Mouse (Mus musculus) activated CD4-positive, CD25-positive, alpha-beta regulatory T cell, adult 4 months (primary cell): ENCODE measurements around the gene Zfp445. TPM values are rescaled to one million over a fixed set of nuclear protein-coding genes. Genes with fewer than 3 reads are reported as not detected.

ENCODE experiments used
- ATAC-seq: one replicate; pipeline ENCODE4 v1.8.0; 2017
- polyA plus RNA-seq, 2 experiments: library from polyadenylated mRNA; unstranded; fragments of 100-300 nt; shearing (Covaris generic); gene quantifications; one replicate each; pipeline ENCODE4 v1.2.1; 2017

Gene Zfp445
- polyA plus RNA-seq, 2 experiments from 2014 or later, result 23.7 to 38.9 TPM

GRCm38 (mm10) chr9:122836126-122836525 lies 29.7 kb downstream of the Zfp445 start:
- ATAC-seq, result no peak

DNA sequence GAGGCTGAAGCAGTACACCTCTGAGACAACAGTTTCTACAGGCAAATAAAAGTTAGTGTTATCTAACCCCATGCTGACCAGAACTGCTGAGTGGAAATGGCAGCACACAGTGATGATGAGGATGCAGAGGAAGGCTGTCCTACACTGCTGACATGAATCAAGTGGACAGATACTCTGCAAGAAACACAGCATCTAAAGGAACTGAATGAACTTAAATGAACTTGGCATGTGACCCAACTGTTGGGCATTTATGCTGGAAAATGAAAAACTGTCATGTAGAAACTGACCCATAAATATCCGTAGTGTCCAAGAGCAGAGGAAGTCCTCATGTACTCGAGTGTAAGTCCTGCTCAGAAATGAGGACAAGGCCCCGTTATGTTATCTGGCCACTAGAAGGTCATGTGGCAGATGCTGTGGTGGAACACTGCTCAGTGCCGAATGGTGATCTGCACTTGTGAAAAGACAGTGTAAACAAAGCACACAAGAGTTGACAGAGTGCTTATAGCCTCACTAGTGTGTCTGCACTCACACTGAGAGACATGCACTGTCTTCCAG lies 35.9 kb downstream of the Zfp445 start:
- no peak for ATAC-seq

- no peak for ATAC-seq
Observed at GRCm38 (mm10) chr9:122826743-122827142, 39.1 kb downstream of the Zfp445 start.

GRCm38 (mm10) chr9:122823374-122824017 lies 42.3 kb downstream of the Zfp445 start:
- no peak for ATAC-seq

DNA sequence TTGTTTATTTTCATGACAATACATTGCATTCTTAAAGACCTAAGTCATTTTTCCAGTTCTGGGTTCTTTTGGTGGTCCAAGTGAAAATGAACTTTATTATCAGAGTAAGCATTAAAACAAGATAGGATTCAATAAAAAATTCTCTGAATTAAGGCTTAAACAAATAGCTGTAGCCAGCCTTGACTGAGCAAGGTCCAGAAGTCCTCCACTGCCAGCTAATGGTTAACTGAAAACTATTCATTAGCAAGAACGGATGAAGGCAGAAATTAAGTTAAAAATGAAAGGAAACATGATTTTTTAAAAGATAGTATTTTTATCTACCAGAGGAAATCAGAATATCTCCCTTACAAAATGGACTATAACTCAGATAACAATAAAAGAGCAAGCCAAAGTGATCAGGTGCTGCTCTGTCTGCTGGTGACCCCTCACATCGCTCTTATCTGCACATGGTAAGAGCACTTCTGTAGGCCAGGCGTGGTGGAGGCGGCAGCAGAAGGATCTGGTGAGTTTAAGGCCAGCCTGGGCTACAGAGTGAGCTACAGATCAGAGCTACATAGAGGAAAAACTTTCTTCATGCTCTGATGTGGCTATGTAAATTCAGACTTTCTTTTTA lies 50.5 kb downstream of the Zfp445 start:
- ATAC-seq, result no peak

GRCm38 (mm10) chr9:122814775-122815174 lies 51.0 kb downstream of the Zfp445 start:
- no peak for ATAC-seq

GRCm38 (mm10) chr9:122812386-122812785 lies 53.4 kb downstream of the Zfp445 start:
- ATAC-seq, result no peak

DNA sequence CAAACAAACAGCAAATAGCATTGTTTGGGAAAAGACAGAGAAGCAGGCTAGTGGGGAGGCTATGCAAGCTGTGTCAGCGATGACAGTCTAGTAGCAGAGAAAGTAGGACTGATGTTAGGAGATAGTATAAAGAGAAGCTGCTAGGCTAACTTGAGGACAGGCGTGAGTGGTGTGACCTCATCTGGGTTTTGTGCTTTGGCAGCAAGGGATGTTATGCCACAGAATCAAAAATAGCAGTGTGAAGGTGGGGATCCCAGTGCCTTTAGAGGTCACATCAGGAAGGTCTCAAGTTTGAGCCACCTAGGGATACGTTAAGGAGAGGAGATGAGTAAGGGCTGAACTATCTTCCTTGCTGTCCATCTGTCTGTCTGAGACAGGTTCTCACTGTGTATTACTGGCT lies 55.6 kb downstream of the Zfp445 start:
- ATAC-seq, result no peak

- ATAC-seq, result no peak
Observed at GRCm38 (mm10) chr9:122807186-122807585, 58.6 kb downstream of the Zfp445 start.

GRCm38 (mm10) chr9:122805845-122806341 lies 59.9 kb downstream of the Zfp445 start:
- ATAC-seq, result peak; percentile 48

GRCm38 (mm10) chr9:122805053-122805844 lies 60.6 kb downstream of the Zfp445 start, which contains the start of gene Tcaim:
Gene Tcaim, plus strand, starts transcription at chr9:122805539.
- ATAC-seq, result peak; percentile 93

Other genes with a start within 250 kb of the Zfp445 start
- under 1 TPM in 1 of 2 experiments, not detected in 1; 0.07 TPM for gene Topaz1, start 118.7 kb downstream of the Zfp445 start, polyA plus RNA-seq
- 10 to 100 TPM; 11.6 to 14.5 TPM for gene Tcaim, start 60.5 kb downstream of the Zfp445 start, polyA plus RNA-seq
- 1 to 10 TPM; 1.3 to 1.9 TPM for gene Gm35549, start 22.0 kb downstream of the Zfp445 start, polyA plus RNA-seq
- 1 to 10 TPM; 1.4 to 6.6 TPM for gene Zkscan7, start 19.7 kb upstream of the Zfp445 start, polyA plus RNA-seq
- gene Zfp105, start 57.1 kb upstream of the Zfp445 start, polyA plus RNA-seq, result not detected
- gene 1110059G10Rik, start 85.0 kb upstream of the Zfp445 start, polyA plus RNA-seq, result 10 to 100 TPM; 21.0 to 32.6 TPM
- gene Kif15, start 85.0 kb upstream of the Zfp445 start, polyA plus RNA-seq, result 10 to 100 TPM; 16.8 to 19.3 TPM
- gene Tmem42, start 155.3 kb upstream of the Zfp445 start, polyA plus RNA-seq, result 10 to 100 TPM; 18.0 to 18.3 TPM
- gene Tgm4, start 168.7 kb upstream of the Zfp445 start, polyA plus RNA-seq, result 1 to 10 TPM in 1 of 2 experiments, not detected in 1; 1.4 TPM
- gene Zdhhc3, start 247.2 kb upstream of the Zfp445 start, polyA plus RNA-seq, result 10 to 100 TPM; 13.6 to 19.3 TPM
- gene Exosc7, start 247.2 kb upstream of the Zfp445 start, polyA plus RNA-seq, result 10 to 100 TPM; 85.5 to 95.0 TPM